Mouse (Mus musculus): ENCODE measurements around the gene Klhl6. TPM values are rescaled to one million over a fixed set of nuclear protein-coding genes. Genes with fewer than 3 reads are reported as not detected.
A peak's percentile ranks its signal among the peaks of the same experiment; 100 is the strongest.

The Klhl6 gene
- polyA plus RNA-seq, 1 experiment from 2014 or later: 15.4 TPM

- Histone ChIP-seq H3K36me3 (ENCODE audit: insufficient read depth) (no peaks in the 10 kb centered on the region), H3K4me1 (ENCODE audit: insufficient read depth) (no peaks in the 10 kb centered on the region), H3K27ac (ENCODE audit: low read depth) (no peak overlapping the region), H3K27me3 (ENCODE audit: insufficient read depth, low read length) (no peaks in the 10 kb centered on the region), H3K9me3 (ENCODE audit: low read depth, low read length) (no peaks in the 10 kb centered on the region), H3K4me3 (ENCODE audit: low read depth, low read length) (no peak overlapping the region), H3K4me2 (no peak overlapping the region), H3K9ac (no peak overlapping the region)
- 61% methylated on average over 2 of the region's 2 CpGs for WGBS
- peak; percentile 75 for ATAC-seq (ENCODE audit: insufficient read depth)
- TF ChIP-seq CTCF (IDR thresholded peaks at IDR 0.05; ENCODE audit: low read depth): no peak
- DNase-seq: no peak
These were observed 21.8 kb downstream of the Klhl6 start for GRCm38 (mm10) chr16:19961070-19961469.

DNA sequence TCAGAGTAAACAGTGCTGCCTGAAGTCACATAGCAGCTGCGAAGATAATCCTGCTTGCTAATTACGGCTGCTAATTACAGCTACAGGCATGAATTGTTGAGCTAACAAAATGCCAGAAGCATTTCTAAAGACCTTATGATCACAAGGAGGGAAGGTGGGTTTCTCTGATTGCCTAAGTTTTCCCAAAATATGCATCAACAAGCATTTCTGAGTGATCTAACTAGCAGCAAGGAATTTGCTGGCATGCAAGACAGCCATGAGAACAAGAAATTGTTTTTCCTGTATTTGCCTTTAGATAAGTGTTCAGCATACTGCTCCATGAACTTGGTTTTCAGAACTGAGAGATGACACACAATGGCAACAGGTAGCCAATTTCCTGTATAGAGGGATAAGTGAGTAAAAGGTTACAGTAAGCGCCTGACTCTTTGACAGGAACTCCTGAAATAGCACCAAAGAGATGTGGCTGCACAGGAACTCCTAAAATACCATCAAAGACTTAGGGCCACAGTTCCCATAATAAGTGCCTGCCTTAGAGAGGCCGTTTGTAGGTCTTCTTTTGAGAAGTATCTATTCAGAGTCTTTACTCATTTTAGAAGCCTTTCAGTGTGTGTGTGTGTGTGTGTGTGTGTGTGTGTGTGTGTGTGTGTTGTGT, 22.3 kb downstream of the Klhl6 start:
- Histone ChIP-seq H3K4me1 (ENCODE audit: insufficient read depth) (no peaks in the 10 kb centered on the region), H3K4me3 (ENCODE audit: low read depth, low read length) (no peak overlapping the region), H3K36me3 (ENCODE audit: insufficient read depth) (no peaks in the 10 kb centered on the region), H3K9ac (no peak overlapping the region), H3K9me3 (ENCODE audit: low read depth, low read length) (no peaks in the 10 kb centered on the region), H3K27me3 (ENCODE audit: insufficient read depth, low read length) (no peaks in the 10 kb centered on the region), H3K4me2 (no peak overlapping the region), H3K27ac (ENCODE audit: low read depth) (peak overlapping the region; percentile 77)
- no peak for TF ChIP-seq CTCF (IDR thresholded peaks at IDR 0.05; ENCODE audit: low read depth)
- peak; percentile 14; the same call in 1 of the 2 replicates for ATAC-seq (ENCODE audit: insufficient read depth)
- peak; percentile 24 for DNase-seq
- WGBS: 45% methylated on average over 4 of the region's 4 CpGs

DNA sequence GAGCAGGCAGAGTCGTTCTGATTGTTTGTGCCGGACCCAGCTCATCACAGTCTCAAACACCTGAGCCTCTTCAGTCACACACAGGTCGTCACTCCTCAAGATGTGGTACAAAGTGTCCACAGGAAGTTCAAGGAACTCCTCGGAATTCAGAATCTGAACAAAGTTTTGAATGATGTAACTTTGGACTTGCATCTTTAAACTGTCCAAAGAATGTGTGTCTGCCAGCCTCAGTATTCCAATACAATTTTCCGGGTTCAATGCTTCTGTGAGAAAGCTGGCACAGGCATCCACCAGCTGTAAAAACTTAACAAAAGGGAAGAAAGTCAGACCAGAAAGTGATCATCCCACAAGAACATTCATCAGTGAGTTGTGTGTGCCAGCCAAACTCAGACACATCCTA, 25.8 kb downstream of the Klhl6 start:
- Histone ChIP-seq H3K36me3 (ENCODE audit: insufficient read depth) (no peaks in the 10 kb centered on the region), H3K27me3 (ENCODE audit: insufficient read depth, low read length) (no peaks in the 10 kb centered on the region), H3K4me2 (no peak overlapping the region), H3K9ac (no peak overlapping the region), H3K4me1 (ENCODE audit: insufficient read depth) (no peaks in the 10 kb centered on the region), H3K27ac (ENCODE audit: low read depth) (no peak overlapping the region), H3K4me3 (ENCODE audit: low read depth, low read length) (no peak overlapping the region), H3K9me3 (ENCODE audit: low read depth, low read length) (no peaks in the 10 kb centered on the region)
- no peak for ATAC-seq (ENCODE audit: insufficient read depth)
- 71% methylated on average over 5 of the region's 5 CpGs for WGBS
- TF ChIP-seq CTCF (IDR thresholded peaks at IDR 0.05; ENCODE audit: low read depth): no peak
- DNase-seq: no peak

GRCm38 (mm10) chr16:19947336-19947735, 35.5 kb downstream of the Klhl6 start:
- Histone ChIP-seq H3K27ac (ENCODE audit: low read depth) (peak overlapping the region; percentile 87; the same call in 1 of the 2 replicates), H3K36me3 (ENCODE audit: insufficient read depth) (no peaks in the 10 kb centered on the region), H3K9me3 (ENCODE audit: low read depth, low read length) (no peaks in the 10 kb centered on the region)

DNA sequence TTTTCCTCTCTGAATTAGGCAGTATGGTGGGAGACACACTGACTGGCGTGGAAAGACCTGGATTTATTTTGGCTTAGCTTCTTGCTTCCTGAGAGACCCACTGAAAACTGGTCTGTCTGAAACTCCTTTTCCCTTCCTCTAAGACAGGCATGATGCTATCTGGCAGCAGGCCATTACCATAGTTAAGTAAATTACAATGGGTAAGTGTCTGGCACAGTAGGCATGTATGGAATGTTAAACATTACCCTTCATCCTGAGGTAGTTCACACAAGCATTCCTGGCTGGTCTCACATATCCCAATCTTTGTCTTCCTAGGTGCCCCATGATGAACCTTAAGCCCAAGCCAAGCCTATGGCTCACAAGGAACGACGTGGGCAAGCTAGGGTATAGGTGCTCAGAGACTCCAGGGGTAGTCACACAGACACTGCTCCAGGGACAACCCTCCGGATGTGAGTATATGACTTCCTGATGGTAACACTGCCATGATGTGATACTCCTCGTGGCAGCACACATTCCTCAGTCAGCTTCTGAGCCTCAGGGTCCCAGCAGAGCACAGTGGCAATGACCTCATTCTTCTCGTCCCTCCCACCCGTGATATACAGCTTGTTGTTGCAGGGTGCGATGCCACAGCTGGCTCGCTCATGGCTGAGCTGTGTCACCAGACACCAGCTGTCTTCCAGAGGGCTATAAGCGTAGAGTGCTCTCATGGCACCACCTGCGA, 36.1 kb downstream of the Klhl6 start:
- Histone ChIP-seq H3K27ac (ENCODE audit: low read depth) (peak overlapping the region; percentile 87), H3K4me3 (ENCODE audit: low read depth, low read length) (no peak overlapping the region), H3K27me3 (ENCODE audit: insufficient read depth, low read length) (no peaks in the 10 kb centered on the region), H3K9me3 (ENCODE audit: low read depth, low read length) (no peaks in the 10 kb centered on the region), H3K9ac (no peak overlapping the region), H3K4me2 (no peak overlapping the region), H3K36me3 (ENCODE audit: insufficient read depth) (no peaks in the 10 kb centered on the region), H3K4me1 (ENCODE audit: insufficient read depth) (no peaks in the 10 kb centered on the region)
- no peak for TF ChIP-seq CTCF (IDR thresholded peaks at IDR 0.05; ENCODE audit: low read depth)
- DNase-seq (peak; percentile 66), ATAC-seq (ENCODE audit: insufficient read depth) (peak; percentile 79)
- 64% methylated on average over 11 of the region's 11 CpGs for WGBS

More at GRCm38 (mm10) chr16:19947336-19947735, 35.5 kb downstream of the Klhl6 start:
- Histone ChIP-seq H3K27me3 (ENCODE audit: insufficient read depth, low read length) (no peaks in the 10 kb centered on the region), H3K4me3 (ENCODE audit: low read depth, low read length) (no peak overlapping the region), H3K4me1 (ENCODE audit: insufficient read depth) (no peaks in the 10 kb centered on the region), H3K4me2 (no peak overlapping the region), H3K9ac (no peak overlapping the region)
- 90% methylated on average over 3 of the region's 3 CpGs for WGBS
- no peak for TF ChIP-seq CTCF (IDR thresholded peaks at IDR 0.05; ENCODE audit: low read depth)
- DNase-seq (no peak), ATAC-seq (ENCODE audit: insufficient read depth) (no peak)

DNA sequence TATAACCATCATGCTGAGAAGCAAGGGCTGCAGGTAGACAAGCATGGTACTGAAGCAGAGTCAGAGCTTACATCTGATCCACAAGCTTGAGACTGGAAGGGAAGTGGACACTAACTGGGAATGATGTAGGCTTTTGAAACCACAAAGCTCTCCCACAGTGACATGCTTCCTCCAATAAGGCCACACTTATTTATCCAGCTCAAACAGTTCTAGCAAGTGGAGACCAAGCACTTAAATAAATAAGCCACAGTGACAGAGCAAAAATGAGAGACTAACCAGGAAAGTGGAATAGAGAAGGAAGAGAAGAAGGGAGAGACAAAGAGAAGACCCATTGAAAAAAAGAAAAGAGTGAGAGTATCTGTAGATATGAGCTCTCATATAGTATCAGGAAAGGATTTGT, 62.0 kb downstream of the Klhl6 start:
- no peaks in the 10 kb centered on the region for H3K36me3 ChIP-seq (ENCODE audit: insufficient read depth)
- no peak overlapping the region for H3K9ac ChIP-seq
- no peaks in the 10 kb centered on the region for H3K27me3 ChIP-seq (ENCODE audit: insufficient read depth, low read length)
- H3K4me2 ChIP-seq: no peak overlapping the region
- no peak overlapping the region for H3K27ac ChIP-seq (ENCODE audit: low read depth)
- H3K4me3 ChIP-seq (ENCODE audit: low read depth, low read length): no peak overlapping the region
- no peak for ATAC-seq (ENCODE audit: insufficient read depth)
- no peaks in the 10 kb centered on the region for H3K9me3 ChIP-seq (ENCODE audit: low read depth, low read length)
- TF ChIP-seq CTCF (IDR thresholded peaks at IDR 0.05; ENCODE audit: low read depth): no peak
- no peak for DNase-seq
- no peaks in the 10 kb centered on the region for H3K4me1 ChIP-seq (ENCODE audit: insufficient read depth)

GRCm38 (mm10) chr16:19918286-19918685, 64.6 kb downstream of the Klhl6 start:
- no peak for DNase-seq
- no peak; the same call in 1 of the 2 replicates for ATAC-seq (ENCODE audit: insufficient read depth)

More at GRCm38 (mm10) chr16:19918286-19918685, 64.6 kb downstream of the Klhl6 start:
- 68% methylated on average over 1 of the region's 1 CpGs for WGBS
- Histone ChIP-seq H3K9ac (no peak overlapping the region), H3K27me3 (ENCODE audit: insufficient read depth, low read length) (no peaks in the 10 kb centered on the region), H3K36me3 (ENCODE audit: insufficient read depth) (no peaks in the 10 kb centered on the region), H3K9me3 (ENCODE audit: low read depth, low read length) (no peaks in the 10 kb centered on the region), H3K4me2 (no peak overlapping the region), H3K4me1 (ENCODE audit: insufficient read depth) (no peaks in the 10 kb centered on the region), H3K27ac (ENCODE audit: low read depth) (no peak overlapping the region), H3K4me3 (ENCODE audit: low read depth, low read length) (no peak overlapping the region)
- TF ChIP-seq CTCF (IDR thresholded peaks at IDR 0.05; ENCODE audit: low read depth): no peak
